Mouse (Mus musculus) lung, postnatal 0 days (tissue): ENCODE results near the gene Tcp11.

Experiments used
- CTCF ChIP-seq: IDR thresholded peaks from 2 replicates; pipeline ENCODE4 v1.5.1; 2016; ENCODE audit warnings: antibody characterized with exemption, mild to moderate bottlenecking
- EP300 ChIP-seq: IDR thresholded peaks from 2 replicates; pipeline ENCODE4 v1.6.1; 2016; ENCODE audit warnings: antibody characterized with exemption, mild to moderate bottlenecking, control low read depth

- TF ChIP-seq CTCF (no peak), EP300 (no peak)
These were observed 31.8 kb upstream of the Tcp11 start for GRCm38 (mm10) chr17:28112266-28112665.
